Mouse (Mus musculus) cerebellum, adult 2 months (tissue): ENCODE measurements around the gene Pcdh19. TPM values are rescaled to one million over a fixed set of nuclear protein-coding genes. Genes with fewer than 3 reads are reported as not detected.

ENCODE experiments used
- DNase-seq, 2 experiments: peaks; one replicate each; pipeline ENCODE4 v3.0.0; 2021
- H3K27ac ChIP-seq: fragments of 200-500 bp; 2 replicates; pipeline ENCODE4 v1.5.1; 2012; ENCODE audit warnings: low read length, control low read depth, inconsistent platforms; ENCODE audit not compliant: insufficient read depth
- H3K27me3 ChIP-seq: fragments of 200-500 bp; 2 replicates; pipeline ENCODE4 v1.6.1; 2012; ENCODE audit warnings: inconsistent platforms, mild to moderate bottlenecking, low read length, moderate library complexity; ENCODE audit not compliant: control insufficient read depth, insufficient read depth
- H3K4me1 ChIP-seq: fragments of 200-500 bp; 2 replicates; pipeline ENCODE4 v1.6.1; 2011; ENCODE audit warnings: low read length; ENCODE audit not compliant: control insufficient read depth, insufficient read depth
- H3K4me3 ChIP-seq: fragments of 200-500 bp; replicated peaks from 2 replicates; pipeline ENCODE3; 2011; ENCODE audit warnings: mild to moderate bottlenecking, low read depth, low read length, control low read depth; ENCODE audit not compliant: insufficient read depth
- CTCF ChIP-seq: fragments of 200-500 bp; IDR thresholded peaks from 2 replicates; pipeline ENCODE4 v1.5.1; 2011; ENCODE audit warnings: low read depth, mild to moderate bottlenecking, control low read depth, low read length, moderate library complexity, borderline replicate concordance; ENCODE audit not compliant: insufficient read depth
- POLR2A ChIP-seq: fragments of 200-500 bp; IDR thresholded peaks from 2 replicates; pipeline ENCODE4 v1.6.1; 2011; ENCODE audit warnings: low read length, control low read depth, borderline replicate concordance; ENCODE audit not compliant: insufficient read depth
- WGBS: fragments of 180-500 bp; shearing (Covaris S2); methylation state at CpG from one replicate; pipeline ENCODE4 v1.1.7; 2018; 5-methylcytosine and 5-hydroxymethylcytosine counted together
- polyA plus RNA-seq: library from polyadenylated mRNA; depleted of rRNA; stranded (reverse); fragments of >200 nt; gene quantifications from 2 replicates; pipeline ENCODE4 v1.2.3, GENCODE M21; 2012; rRNA removed

Pcdh19 gene
- polyA plus RNA-seq, 1 experiment, result 4.0 TPM

GRCm38 (mm10) chrX:133605828-133606227 lies 83.0 kb downstream of the Pcdh19 start:
- no peak for TF ChIP-seq POLR2A
- no peak for TF ChIP-seq CTCF
- WGBS, result 37% methylated on average over 4 of the region's 4 CpGs
- H3K4me3 ChIP-seq, result no peak overlapping the region
- no peak for DNase-seq
- H3K27me3 ChIP-seq, result no peaks in the 10 kb centered on the region
- H3K27ac ChIP-seq, result no peak overlapping the region
- no peaks in the 10 kb centered on the region for H3K4me1 ChIP-seq

GRCm38 (mm10) chrX:133604272-133604671 lies 84.5 kb downstream of the Pcdh19 start:
- H3K27ac ChIP-seq, result no peak overlapping the region
- 40% methylated on average over 4 of the region's 4 CpGs for WGBS
- H3K27me3 ChIP-seq, result no peaks in the 10 kb centered on the region
- TF ChIP-seq POLR2A (no peak), CTCF (no peak)
- no peak overlapping the region for H3K4me3 ChIP-seq
- no peaks in the 10 kb centered on the region for H3K4me1 ChIP-seq
- DNase-seq, result no peak

- no peaks in the 10 kb centered on the region for H3K4me1 ChIP-seq
- no peaks in the 10 kb centered on the region for H3K27me3 ChIP-seq
- 7% methylated on average over 2 of the region's 2 CpGs for WGBS
- H3K27ac ChIP-seq, result no peak overlapping the region
- H3K4me3 ChIP-seq, result no peak overlapping the region
- TF ChIP-seq POLR2A (no peak), CTCF (no peak)
- DNase-seq, result no peak
Measured at GRCm38 (mm10) chrX:133602068-133602467, 86.7 kb downstream of the Pcdh19 start.

GRCm38 (mm10) chrX:133601658-133602057 lies 87.1 kb downstream of the Pcdh19 start:
- Histone ChIP-seq H3K4me1 (no peaks in the 10 kb centered on the region), H3K27me3 (no peaks in the 10 kb centered on the region), H3K27ac (no peak overlapping the region), H3K4me3 (no peak overlapping the region)
- DNase-seq, result no peak
- 31% methylated on average over 1 of the region's 1 CpGs for WGBS
- TF ChIP-seq CTCF, result no peak
- TF ChIP-seq POLR2A, result no peak

- no peak for DNase-seq
- WGBS, result 76% methylated on average over 2 of the region's 2 CpGs
- H3K27ac ChIP-seq, result no peak overlapping the region
- H3K4me3 ChIP-seq, result no peak overlapping the region
- no peaks in the 10 kb centered on the region for H3K27me3 ChIP-seq
- no peaks in the 10 kb centered on the region for H3K4me1 ChIP-seq
- TF ChIP-seq CTCF, result no peak
- TF ChIP-seq POLR2A, result no peak
Measured at GRCm38 (mm10) chrX:133601195-133601594, 87.6 kb downstream of the Pcdh19 start.

GRCm38 (mm10) chrX:133575601-133576382 lies 113.0 kb downstream of the Pcdh19 start:
- H3K27ac ChIP-seq, result no peak overlapping the region
- no peak overlapping the region for H3K4me3 ChIP-seq
- no peak for TF ChIP-seq CTCF
- TF ChIP-seq POLR2A, result no peak
- no peaks in the 10 kb centered on the region for H3K4me1 ChIP-seq
- 27% methylated on average over 4 of the region's 4 CpGs for WGBS
- no peaks in the 10 kb centered on the region for H3K27me3 ChIP-seq
- no peak for DNase-seq

- Histone ChIP-seq H3K27ac (no peak overlapping the region), H3K27me3 (no peaks in the 10 kb centered on the region), H3K4me3 (no peak overlapping the region), H3K4me1 (no peaks in the 10 kb centered on the region)
- WGBS, result 92% methylated on average over 2 of the region's 2 CpGs
- DNase-seq, result no peak
- no peak for TF ChIP-seq POLR2A
- no peak for TF ChIP-seq CTCF
Measured at GRCm38 (mm10) chrX:133565355-133565754, 123.4 kb downstream of the Pcdh19 start.

Other genes starting within 250 kb of the Pcdh19 start
- gene Tnmd, start 162.0 kb upstream of the Pcdh19 start, polyA plus RNA-seq, result 0.82 and 1.0 TPM in 2 replicates
- 14.9 and 16.3 TPM in 2 replicates for gene Tspan6, start 209.4 kb upstream of the Pcdh19 start, polyA plus RNA-seq
- 1.4 and 2.1 TPM in 2 replicates for gene Srpx2, start 219.4 kb upstream of the Pcdh19 start, polyA plus RNA-seq